Mouse (Mus musculus) telencephalon, adult 2 months (tissue): ENCODE measurements at regions not wholly inside any gene's neighbourhood (a gene's known extent, or its start where the extent isn't known, plus 50 kb on each side); places are given as distances from the start of the nearest gene placed in this dataset.

Experiments
- DNase-seq: peaks from one replicate; pipeline ENCODE4 v3.0.0-alpha.2; 2011; ENCODE audit warnings: low read depth, low spot score

GRCm38 (mm10) chr4:55475409-55475808 lies 56.9 kb downstream of the Klf4 start:
- DNase-seq = no peak

GRCm38 (mm10) chr4:55474044-55474788 lies 58.0 kb downstream of the Klf4 start:
- DNase-seq = no peak

GRCm38 (mm10) chr4:55472649-55473048 lies 59.6 kb downstream of the Klf4 start:
- DNase-seq = no peak

- DNase-seq = no peak
Observed at GRCm38 (mm10) chr4:55470779-55471663, 61.2 kb downstream of the Klf4 start.

GRCm38 (mm10) chr4:55464192-55464591 lies 68.1 kb downstream of the Klf4 start:
- no peak for DNase-seq

GRCm38 (mm10) chr4:55461927-55462326 lies 70.3 kb downstream of the Klf4 start:
- DNase-seq = no peak

- DNase-seq = no peak
Observed at GRCm38 (mm10) chr4:55453902-55454301, 78.4 kb downstream of the Klf4 start.

- no peak for DNase-seq
Observed at GRCm38 (mm10) chr4:55452546-55452945, 79.7 kb downstream of the Klf4 start.

- DNase-seq = no peak
Observed at GRCm38 (mm10) chr4:55451711-55452110, 80.6 kb downstream of the Klf4 start.

GRCm38 (mm10) chr4:55451026-55451425 lies 81.2 kb downstream of the Klf4 start:
- DNase-seq = no peak

- peak; percentile 4 for DNase-seq
Observed at GRCm38 (mm10) chr4:55443489-55443888, 88.8 kb downstream of the Klf4 start.

GRCm38 (mm10) chr4:55442098-55442497 lies 90.2 kb downstream of the Klf4 start:
- no peak for DNase-seq
